Mouse (Mus musculus): Measurements from ENCODE around the gene Steap3. TPM values are rescaled to one million over a fixed set of nuclear protein-coding genes. Genes with fewer than 3 reads are reported as not detected.

The Steap3 gene
- polyA plus RNA-seq, 1 experiment from 2014 or later = 16.0 TPM

GRCm38 (mm10) chr1:120267631-120268030, 4.9 kb downstream of the Steap3 start:
- no peaks in the 10 kb centered on the region for H3K36me3 ChIP-seq
- peaks cover 23% of the 10 kb centered on the region for H3K4me1 ChIP-seq (replicated peaks)
- H3K4me3 ChIP-seq = no peak overlapping the region
- H3K9me3 ChIP-seq (replicated peaks) = no peaks in the 10 kb centered on the region
- no peak overlapping the region; the same call in 1 of the 2 replicates for H3K27ac ChIP-seq (ENCODE audit: poor library complexity, severe bottlenecking)
- WGBS = 60% methylated on average over 3 of the region's 3 CpGs
- ATAC-seq (ENCODE audit: insufficient number of reproducible peaks, low FRiP score) = no peak
- H3K4me2 ChIP-seq = peak overlapping the region; percentile 95
- no peak overlapping the region for H3K9ac ChIP-seq
- H3K27me3 ChIP-seq (replicated peaks) = no peaks in the 10 kb centered on the region

DNA sequence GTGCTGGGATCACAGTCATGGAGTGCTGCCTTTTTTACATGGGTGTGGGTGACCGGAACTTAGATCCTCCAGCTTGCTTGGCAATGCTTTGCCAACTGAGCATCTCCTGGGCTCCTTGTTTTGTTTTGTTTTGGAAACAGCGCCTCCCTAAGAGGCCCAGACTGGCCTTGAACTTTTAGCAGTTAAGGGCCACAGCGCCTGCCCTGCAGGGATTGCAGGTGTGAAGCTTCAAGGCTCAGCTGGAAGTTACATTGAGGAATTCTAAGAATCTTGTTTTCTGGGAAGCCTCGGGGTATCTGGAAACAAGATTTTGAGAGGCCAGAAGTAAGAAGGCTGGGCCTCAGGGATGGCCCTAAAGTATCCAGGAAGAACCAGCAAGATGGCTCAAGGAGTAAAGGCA, 6.0 kb downstream of the Steap3 start:
- Histone ChIP-seq H3K4me3 (no peak overlapping the region), H3K9me3 (replicated peaks) (no peaks in the 10 kb centered on the region), H3K4me1 (replicated peaks) (peaks cover 23% of the 10 kb centered on the region), H3K9ac (no peak overlapping the region), H3K27ac (ENCODE audit: poor library complexity, severe bottlenecking) (no peak overlapping the region), H3K36me3 (no peaks in the 10 kb centered on the region), H3K4me2 (peak overlapping the region; percentile 95; the same call in 1 of the 2 replicates), H3K27me3 (replicated peaks) (no peaks in the 10 kb centered on the region)
- WGBS = 48% methylated on average over 4 of the region's 4 CpGs
- no peak for ATAC-seq (ENCODE audit: insufficient number of reproducible peaks, low FRiP score)

DNA sequence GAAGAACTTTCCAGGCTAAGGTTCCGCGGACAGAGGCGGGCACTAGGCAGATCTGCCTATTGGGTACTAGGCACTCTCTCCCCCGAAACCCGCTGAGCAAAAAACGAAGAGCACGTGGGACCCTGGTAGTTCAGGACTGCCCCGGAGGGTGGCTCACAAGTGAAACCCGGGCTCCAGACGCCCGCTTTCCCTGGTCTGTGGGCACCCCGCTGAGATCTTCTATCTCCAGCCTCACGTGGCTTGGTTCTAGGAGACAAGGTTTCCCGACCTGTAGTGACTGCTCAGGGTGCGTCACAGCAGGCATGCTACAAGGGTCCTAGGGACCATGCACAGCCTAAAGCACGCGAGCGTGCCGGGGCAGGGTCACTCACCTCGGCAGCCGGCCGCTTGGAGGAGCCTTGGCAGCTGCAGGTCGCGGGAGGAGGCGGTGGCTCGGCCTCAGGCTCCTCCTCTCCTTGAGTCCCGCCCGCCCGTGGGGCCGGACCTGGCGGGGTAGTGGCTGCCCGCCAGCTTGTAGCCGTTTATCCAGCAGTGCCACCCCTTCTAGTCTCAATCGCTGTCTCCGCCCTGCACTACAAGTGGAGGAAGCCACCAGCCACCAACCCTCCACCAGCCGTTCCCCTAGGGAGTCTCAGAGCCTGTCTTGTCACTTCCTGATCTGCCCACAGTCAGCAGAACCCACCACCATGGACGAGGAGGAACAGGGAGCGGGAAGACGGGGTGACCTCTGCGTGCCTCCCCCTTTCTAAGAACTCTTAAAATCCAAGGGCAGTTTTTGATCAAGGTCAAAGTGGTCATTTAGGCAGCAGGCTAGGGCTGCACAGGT, 7.4 kb downstream of the Steap3 start:
- peak; percentile 92 for ATAC-seq (ENCODE audit: insufficient number of reproducible peaks, low FRiP score)
- Histone ChIP-seq H3K4me2 (peak overlapping the region; percentile 95), H3K27ac (ENCODE audit: poor library complexity, severe bottlenecking) (peak overlapping the region; percentile 79), H3K9me3 (replicated peaks) (no peaks in the 10 kb centered on the region), H3K4me1 (replicated peaks) (peaks cover 23% of the 10 kb centered on the region), H3K4me3 (peak overlapping the region; percentile 65), H3K36me3 (no peaks in the 10 kb centered on the region), H3K27me3 (replicated peaks) (no peaks in the 10 kb centered on the region), H3K9ac (peak overlapping the region; percentile 72)
- under 1% methylated on average over 40 of the region's 40 CpGs for WGBS

- Histone ChIP-seq H3K9me3 (replicated peaks) (no peaks in the 10 kb centered on the region), H3K4me3 (no peak overlapping the region), H3K27me3 (replicated peaks) (no peaks in the 10 kb centered on the region), H3K4me1 (replicated peaks) (peaks cover 39% of the 10 kb centered on the region), H3K9ac (no peak overlapping the region), H3K27ac (ENCODE audit: poor library complexity, severe bottlenecking) (no peak overlapping the region), H3K4me2 (no peak overlapping the region), H3K36me3 (no peaks in the 10 kb centered on the region)
- ATAC-seq (ENCODE audit: insufficient number of reproducible peaks, low FRiP score) = no peak
- 86% methylated on average over 4 of the region's 4 CpGs for WGBS
Measured at GRCm38 (mm10) chr1:120263226-120263625, 9.3 kb downstream of the Steap3 start.

- H3K4me3 ChIP-seq = no peak overlapping the region
- no peak overlapping the region for H3K9ac ChIP-seq
- H3K4me1 ChIP-seq (replicated peaks) = peaks cover 36% of the 10 kb centered on the region
- H3K4me2 ChIP-seq = no peak overlapping the region
- WGBS = 90% methylated on average over 5 of the region's 5 CpGs
- H3K36me3 ChIP-seq = no peaks in the 10 kb centered on the region
- no peaks in the 10 kb centered on the region for H3K27me3 ChIP-seq (replicated peaks)
- ATAC-seq (ENCODE audit: insufficient number of reproducible peaks, low FRiP score) = no peak
- H3K27ac ChIP-seq (ENCODE audit: poor library complexity, severe bottlenecking) = no peak overlapping the region
- no peaks in the 10 kb centered on the region for H3K9me3 ChIP-seq (replicated peaks)
Measured at GRCm38 (mm10) chr1:120261166-120261565, 11.3 kb downstream of the Steap3 start.

DNA sequence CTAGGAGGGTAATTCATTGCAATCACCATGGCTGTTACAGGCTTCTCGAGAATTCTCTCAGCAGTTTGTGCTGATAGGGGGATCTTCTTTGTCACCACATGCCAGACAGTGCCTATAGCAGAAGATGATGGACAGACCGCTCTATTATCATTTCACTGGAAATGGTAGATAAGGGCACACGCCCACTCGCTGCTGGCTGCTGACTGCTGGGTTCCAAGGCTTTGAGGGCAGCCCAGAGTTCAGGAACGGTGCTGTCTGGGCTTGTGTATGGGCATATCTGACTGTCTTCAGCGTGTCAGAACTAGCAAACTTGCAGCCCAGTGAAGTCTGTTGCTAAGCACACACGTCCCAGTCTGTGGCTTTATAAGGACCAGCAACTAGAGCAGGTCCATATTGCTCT, 13.3 kb downstream of the Steap3 start:
- no peaks in the 10 kb centered on the region for H3K9me3 ChIP-seq (replicated peaks)
- no peak overlapping the region for H3K27ac ChIP-seq (ENCODE audit: poor library complexity, severe bottlenecking)
- peaks cover 23% of the 10 kb centered on the region for H3K4me1 ChIP-seq (replicated peaks)
- ATAC-seq (ENCODE audit: insufficient number of reproducible peaks, low FRiP score) = peak; percentile 88
- 22% methylated on average over 7 of the region's 7 CpGs for WGBS
- no peaks in the 10 kb centered on the region for H3K27me3 ChIP-seq (replicated peaks)
- H3K36me3 ChIP-seq = no peaks in the 10 kb centered on the region
- no peak overlapping the region for H3K9ac ChIP-seq
- no peak overlapping the region for H3K4me3 ChIP-seq
- H3K4me2 ChIP-seq = peak overlapping the region; percentile 33; the same call in 1 of the 2 replicates

DNA sequence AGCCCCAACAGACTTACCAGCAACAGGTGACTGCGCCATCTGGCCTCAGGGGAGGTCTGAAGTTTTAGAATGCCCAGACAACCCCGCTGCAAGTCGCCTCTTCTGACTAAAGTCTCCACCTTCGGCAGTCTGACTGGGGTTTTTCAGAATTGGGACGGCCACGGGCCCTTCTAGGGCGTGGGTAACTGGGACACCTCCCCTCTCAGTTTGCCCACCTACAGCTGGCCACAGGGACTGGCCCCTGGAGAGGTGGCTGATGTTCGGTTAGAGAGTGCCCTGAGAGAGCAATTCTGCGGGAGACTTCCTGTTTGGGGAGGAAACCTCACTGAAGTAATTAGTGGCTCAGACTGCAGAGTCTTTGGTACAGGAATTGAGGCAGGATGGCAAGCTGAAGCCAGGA, 13.8 kb downstream of the Steap3 start:
- 40% methylated on average over 9 of the region's 9 CpGs for WGBS

DNA sequence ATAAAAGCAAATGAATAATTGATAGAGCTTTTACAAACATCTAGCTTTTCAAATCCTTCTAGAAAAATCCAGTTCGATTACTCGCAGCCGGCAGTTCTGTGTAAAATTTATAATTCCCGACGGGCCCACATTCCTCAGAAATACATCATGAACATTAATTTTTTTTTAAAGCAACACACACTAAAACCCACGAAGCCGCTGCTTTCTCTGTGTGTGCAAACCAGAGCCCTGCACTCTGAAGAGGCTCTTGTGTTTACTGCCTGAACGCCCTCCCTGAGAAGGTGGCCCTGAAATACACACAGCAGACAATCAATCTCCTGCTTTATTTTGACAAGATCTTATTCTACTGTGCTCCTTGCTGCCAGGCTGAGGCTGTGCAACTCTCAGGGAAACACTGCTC, 14.3 kb downstream of the Steap3 start:
- H3K4me2 ChIP-seq = peak overlapping the region; percentile 33; the same call in 1 of the 2 replicates

More for the DNA sequence above, 13.8 kb downstream of the Steap3 start:
- peak overlapping the region; percentile 33; the same call in 1 of the 2 replicates for H3K4me2 ChIP-seq
- no peak overlapping the region for H3K4me3 ChIP-seq
- peaks cover 18% of the 10 kb centered on the region for H3K4me1 ChIP-seq (replicated peaks)
- H3K9ac ChIP-seq = no peak overlapping the region
- no peak for ATAC-seq (ENCODE audit: insufficient number of reproducible peaks, low FRiP score)
- no peaks in the 10 kb centered on the region for H3K27me3 ChIP-seq (replicated peaks)
- H3K27ac ChIP-seq (ENCODE audit: poor library complexity, severe bottlenecking) = no peak overlapping the region
- H3K9me3 ChIP-seq (replicated peaks) = no peaks in the 10 kb centered on the region
- H3K36me3 ChIP-seq = no peaks in the 10 kb centered on the region

GRCm38 (mm10) chr1:120253751-120254150, 18.8 kb downstream of the Steap3 start:
- Histone ChIP-seq H3K27ac (ENCODE audit: poor library complexity, severe bottlenecking) (no peak overlapping the region), H3K4me3 (no peak overlapping the region), H3K9ac (no peak overlapping the region), H3K4me2 (no peak overlapping the region), H3K4me1 (replicated peaks) (peaks cover 4% of the 10 kb centered on the region), H3K9me3 (replicated peaks) (0 out of 2 replicates have a peak, but pooled peaks cover 6% of the 10 kb centered on the region), H3K36me3 (no peaks in the 10 kb centered on the region), H3K27me3 (replicated peaks) (no peaks in the 10 kb centered on the region)
- no peak for ATAC-seq (ENCODE audit: insufficient number of reproducible peaks, low FRiP score)
- 76% methylated on average over 6 of the region's 6 CpGs for WGBS

More for the DNA sequence above, 14.3 kb downstream of the Steap3 start:
- no peak overlapping the region for H3K9ac ChIP-seq
- no peak overlapping the region for H3K4me3 ChIP-seq
- H3K27ac ChIP-seq (ENCODE audit: poor library complexity, severe bottlenecking) = no peak overlapping the region
- H3K36me3 ChIP-seq = no peaks in the 10 kb centered on the region
- peaks cover 16% of the 10 kb centered on the region for H3K4me1 ChIP-seq (replicated peaks)
- WGBS = 73% methylated on average over 8 of the region's 8 CpGs
- ATAC-seq (ENCODE audit: insufficient number of reproducible peaks, low FRiP score) = no peak
- no peaks in the 10 kb centered on the region for H3K27me3 ChIP-seq (replicated peaks)
- H3K9me3 ChIP-seq (replicated peaks) = no peaks in the 10 kb centered on the region

DNA sequence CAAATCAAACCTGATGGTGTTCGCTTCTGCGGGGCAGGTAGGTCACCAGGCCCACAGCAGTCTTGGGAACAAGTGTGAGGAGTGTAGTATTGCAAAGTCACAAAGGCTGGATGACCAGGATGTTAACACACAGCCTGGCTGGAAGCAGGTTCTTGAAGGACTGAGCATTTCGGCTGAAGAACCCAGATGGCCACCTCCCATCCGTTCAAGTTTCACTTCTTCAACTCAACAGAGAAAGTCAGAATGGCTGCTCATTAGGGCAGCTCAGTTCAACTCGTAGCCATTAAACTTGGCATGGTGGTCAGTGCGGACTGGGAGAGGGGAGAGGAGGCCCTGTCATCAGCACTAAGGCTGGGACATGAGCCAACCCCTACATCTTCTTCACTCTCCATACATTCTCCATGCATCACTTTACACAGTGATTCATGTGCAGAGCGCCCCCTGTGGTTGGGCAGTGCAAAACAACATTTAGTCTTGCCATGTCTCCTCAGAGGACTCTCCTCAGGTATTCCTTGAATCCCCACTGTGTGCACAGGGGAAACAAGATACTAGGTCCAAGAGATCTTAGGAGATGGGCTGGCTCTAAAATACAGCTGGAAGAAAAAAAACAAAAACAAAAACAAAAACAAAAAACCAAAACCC, 19.9 kb downstream of the Steap3 start:
- Histone ChIP-seq H3K4me2 (no peak overlapping the region), H3K9ac (no peak overlapping the region), H3K4me1 (replicated peaks) (0 out of 2 replicates have a peak, but pooled peaks cover 3% of the 10 kb centered on the region), H3K9me3 (replicated peaks) (0 out of 2 replicates have a peak, but pooled peaks cover 6% of the 10 kb centered on the region), H3K4me3 (no peak overlapping the region), H3K27me3 (replicated peaks) (no peaks in the 10 kb centered on the region), H3K36me3 (no peaks in the 10 kb centered on the region), H3K27ac (ENCODE audit: poor library complexity, severe bottlenecking) (no peak overlapping the region)
- no peak for ATAC-seq (ENCODE audit: insufficient number of reproducible peaks, low FRiP score)
- 87% methylated on average over 7 of the region's 7 CpGs for WGBS

- ATAC-seq (ENCODE audit: insufficient number of reproducible peaks, low FRiP score) = no peak
- Histone ChIP-seq H3K27me3 (replicated peaks) (no peaks in the 10 kb centered on the region), H3K9ac (no peak overlapping the region), H3K9me3 (replicated peaks) (0 out of 2 replicates have a peak, but pooled peaks cover 6% of the 10 kb centered on the region), H3K4me2 (no peak overlapping the region), H3K36me3 (no peaks in the 10 kb centered on the region), H3K27ac (ENCODE audit: poor library complexity, severe bottlenecking) (no peak overlapping the region), H3K4me1 (replicated peaks) (peaks cover 14% of the 10 kb centered on the region), H3K4me3 (no peak overlapping the region)
- WGBS = 88% methylated on average over 1 of the region's 1 CpGs
Measured at GRCm38 (mm10) chr1:120251193-120251592, 21.3 kb downstream of the Steap3 start.
